Mouse (Mus musculus): ENCODE results near the gene Tceal7. TPM values are rescaled to one million over a fixed set of nuclear protein-coding genes. Genes with fewer than 3 reads are reported as not detected.
A peak's percentile ranks its signal among the peaks of the same experiment; 100 is the strongest.

The Tceal7 gene
- polyA plus RNA-seq, 1 experiment from 2014 or later: 7.4 TPM

DNA sequence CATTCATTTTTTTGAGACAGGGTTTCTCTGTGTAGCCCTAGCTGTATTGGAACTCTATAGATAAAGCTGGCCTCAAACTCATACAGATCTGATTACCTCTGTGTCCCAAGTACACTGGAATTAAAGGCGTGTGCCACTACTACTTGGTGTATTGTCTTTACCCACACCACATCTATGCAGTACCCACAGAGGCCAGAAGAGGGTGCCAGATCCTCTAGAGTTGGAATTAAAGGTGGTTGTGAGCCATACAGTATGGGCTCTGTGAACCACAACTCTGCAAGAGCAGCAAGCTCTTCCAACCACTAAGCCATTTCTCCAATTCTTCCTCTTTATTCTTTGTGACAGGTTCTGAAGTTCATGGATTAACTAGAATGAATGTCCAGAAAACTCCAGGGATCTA, 17.7 kb upstream of the Tceal7 start:
- no peak for ATAC-seq (ENCODE audit: low read depth)
- Histone ChIP-seq H3K27ac (ENCODE audit: low read length) (no peak overlapping the region), H3K27me3 (ENCODE audit: control insufficient read depth, insufficient read depth, low read depth, low read length) (no peaks in the 10 kb centered on the region), H3K36me3 (ENCODE audit: control insufficient read depth, insufficient read depth, low read length) (no peaks in the 10 kb centered on the region), H3K9me3 (ENCODE audit: control insufficient read depth, low read length) (no peaks in the 10 kb centered on the region), H3K4me2 (ENCODE audit: low read depth, low read length) (no peak overlapping the region), H3K4me3 (ENCODE audit: low read length) (no peak overlapping the region), H3K9ac (ENCODE audit: low read length) (no peak overlapping the region), H3K4me1 (replicated peaks; ENCODE audit: control insufficient read depth, insufficient read depth, low read length) (no peaks in the 10 kb centered on the region)
- 43% methylated on average over 1 of the region's 1 CpGs for WGBS

DNA sequence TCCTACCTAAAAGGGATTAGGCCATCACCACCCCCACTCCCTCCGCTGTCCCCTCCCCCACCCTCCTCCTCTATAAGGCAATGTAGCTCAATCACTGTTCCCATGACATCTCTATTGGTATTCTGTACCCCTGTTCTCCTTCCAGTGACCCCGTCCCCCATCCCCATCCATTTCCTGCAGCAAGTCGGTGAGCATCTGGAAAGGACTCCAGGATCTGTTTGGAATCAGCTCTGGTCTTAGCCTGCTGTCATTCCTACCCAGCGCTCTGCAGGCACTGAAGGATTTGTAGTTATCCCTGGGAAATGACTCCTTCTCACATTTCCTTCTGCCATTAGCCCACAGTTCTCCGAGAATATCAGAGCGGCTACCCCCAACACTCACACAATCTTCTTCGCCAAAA, 11.3 kb upstream of the Tceal7 start:
- no peaks in the 10 kb centered on the region for H3K36me3 ChIP-seq (ENCODE audit: control insufficient read depth, insufficient read depth, low read length)
- H3K27me3 ChIP-seq (ENCODE audit: control insufficient read depth, insufficient read depth, low read depth, low read length): no peaks in the 10 kb centered on the region
- H3K27ac ChIP-seq (ENCODE audit: low read length): no peak overlapping the region
- no peaks in the 10 kb centered on the region for H3K4me1 ChIP-seq (replicated peaks; ENCODE audit: control insufficient read depth, insufficient read depth, low read length)
- peak overlapping the region; percentile 35 for H3K4me3 ChIP-seq (ENCODE audit: low read length)
- WGBS: 17% methylated on average over 7 of the region's 7 CpGs
- H3K4me2 ChIP-seq (ENCODE audit: low read depth, low read length): peak overlapping the region; percentile 47
- ATAC-seq (ENCODE audit: low read depth): peak; percentile 34
- no peak overlapping the region for H3K9ac ChIP-seq (ENCODE audit: low read length)
- no peaks in the 10 kb centered on the region for H3K9me3 ChIP-seq (ENCODE audit: control insufficient read depth, low read length)

DNA sequence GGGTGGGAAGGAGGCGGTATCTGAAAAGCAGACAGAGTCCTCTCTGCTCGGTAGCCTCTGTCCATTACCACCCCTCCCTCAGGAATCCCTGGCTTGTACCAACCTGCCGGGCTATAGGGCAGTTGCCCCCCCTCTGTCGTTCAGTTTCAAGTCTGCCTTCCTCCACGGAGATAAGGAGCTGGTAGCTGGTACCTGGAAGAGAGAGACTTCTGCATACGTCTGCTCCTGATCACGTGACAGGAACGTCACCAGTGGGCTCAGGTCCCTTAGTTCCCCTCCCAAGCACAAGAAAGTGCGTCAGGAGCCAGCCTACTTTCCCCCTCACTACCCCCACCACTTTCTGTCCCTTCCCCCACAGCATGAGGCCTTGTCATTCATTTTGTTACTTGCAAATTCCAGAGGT, 10.9 kb upstream of the Tceal7 start, which contains the start of gene Tceal5:
Gene Tceal5 (minus strand): TSS at position 213 of the 403 bp plus-strand sequence.
- no peaks in the 10 kb centered on the region for H3K27me3 ChIP-seq (ENCODE audit: control insufficient read depth, insufficient read depth, low read depth, low read length)
- no peaks in the 10 kb centered on the region for H3K36me3 ChIP-seq (ENCODE audit: control insufficient read depth, insufficient read depth, low read length)
- H3K4me3 ChIP-seq (ENCODE audit: low read length): peak within 1 kb of the TSS; percentile 35
- no peak within 1 kb of the TSS for H3K9ac ChIP-seq (ENCODE audit: low read length)
- 18% methylated on average over 9 of the region's 9 CpGs for WGBS
- no peak within 1 kb of the TSS for H3K27ac ChIP-seq (ENCODE audit: low read length)
- ATAC-seq (ENCODE audit: low read depth): peak; percentile 83
- H3K4me2 ChIP-seq (ENCODE audit: low read depth, low read length): peak within 1 kb of the TSS; percentile 47
- H3K9me3 ChIP-seq (ENCODE audit: control insufficient read depth, low read length): no peaks in the 10 kb centered on the region
- no peaks in the 10 kb centered on the region for H3K4me1 ChIP-seq (replicated peaks; ENCODE audit: control insufficient read depth, insufficient read depth, low read length)

DNA sequence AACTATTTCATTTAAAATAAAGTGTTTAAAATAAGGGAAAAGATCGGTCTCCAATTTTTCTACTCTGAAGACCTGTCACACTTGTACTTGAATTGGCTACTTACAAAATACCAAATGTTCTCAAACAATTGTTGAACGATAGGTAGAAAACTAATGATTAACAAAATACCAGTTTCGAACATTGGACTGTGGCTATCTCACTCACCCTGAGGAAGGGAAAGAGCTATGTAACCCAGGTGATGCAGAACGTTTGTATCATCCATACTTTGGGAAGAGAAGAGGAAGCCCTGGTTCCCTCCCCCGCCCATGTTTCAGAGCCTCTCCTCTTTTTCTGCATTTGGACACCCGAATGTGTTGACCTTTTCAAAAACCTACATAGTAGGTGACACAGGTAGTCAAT, 10.2 kb upstream of the Tceal7 start:
- Histone ChIP-seq H3K27me3 (ENCODE audit: control insufficient read depth, insufficient read depth, low read depth, low read length) (no peaks in the 10 kb centered on the region), H3K27ac (ENCODE audit: low read length) (no peak overlapping the region), H3K36me3 (ENCODE audit: control insufficient read depth, insufficient read depth, low read length) (no peaks in the 10 kb centered on the region), H3K4me1 (replicated peaks; ENCODE audit: control insufficient read depth, insufficient read depth, low read length) (no peaks in the 10 kb centered on the region), H3K4me2 (ENCODE audit: low read depth, low read length) (no peak overlapping the region), H3K9me3 (ENCODE audit: control insufficient read depth, low read length) (no peaks in the 10 kb centered on the region), H3K4me3 (ENCODE audit: low read length) (no peak overlapping the region), H3K9ac (ENCODE audit: low read length) (no peak overlapping the region)
- 66% methylated on average over 6 of the region's 6 CpGs for WGBS
- no peak for ATAC-seq (ENCODE audit: low read depth)

DNA sequence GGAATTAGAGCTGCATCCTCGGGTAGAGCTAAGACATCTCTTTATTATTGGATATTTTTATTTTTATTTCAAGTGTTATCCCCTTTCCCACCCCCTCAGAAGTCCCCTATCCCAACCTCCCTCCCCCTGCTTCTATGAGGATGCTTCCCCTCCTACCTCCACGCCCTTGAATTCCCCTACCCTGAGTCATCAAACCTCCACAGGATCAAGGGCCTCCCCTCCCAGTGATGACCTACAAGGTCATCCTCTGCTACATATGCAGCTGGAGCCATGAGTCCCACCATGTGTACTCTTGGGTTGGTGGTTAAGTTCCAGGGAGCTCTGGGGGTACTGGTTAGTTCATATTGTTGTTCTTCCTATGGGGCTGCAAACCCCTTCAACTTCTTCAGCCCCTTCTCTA, 1.2 kb upstream of the Tceal7 start:
- 43% methylated on average over 2 of the region's 2 CpGs for WGBS
- H3K4me2 ChIP-seq (ENCODE audit: low read depth, low read length): no peak overlapping the region
- H3K9me3 ChIP-seq (ENCODE audit: control insufficient read depth, low read length): no peaks in the 10 kb centered on the region
- no peak overlapping the region for H3K27ac ChIP-seq (ENCODE audit: low read length)
- H3K4me1 ChIP-seq (replicated peaks; ENCODE audit: control insufficient read depth, insufficient read depth, low read length): no peaks in the 10 kb centered on the region
- H3K27me3 ChIP-seq (ENCODE audit: control insufficient read depth, insufficient read depth, low read depth, low read length): no peaks in the 10 kb centered on the region
- H3K9ac ChIP-seq (ENCODE audit: low read length): no peak overlapping the region
- ATAC-seq (ENCODE audit: low read depth): no peak
- no peak overlapping the region for H3K4me3 ChIP-seq (ENCODE audit: low read length)
- H3K36me3 ChIP-seq (ENCODE audit: control insufficient read depth, insufficient read depth, low read length): no peaks in the 10 kb centered on the region

DNA sequence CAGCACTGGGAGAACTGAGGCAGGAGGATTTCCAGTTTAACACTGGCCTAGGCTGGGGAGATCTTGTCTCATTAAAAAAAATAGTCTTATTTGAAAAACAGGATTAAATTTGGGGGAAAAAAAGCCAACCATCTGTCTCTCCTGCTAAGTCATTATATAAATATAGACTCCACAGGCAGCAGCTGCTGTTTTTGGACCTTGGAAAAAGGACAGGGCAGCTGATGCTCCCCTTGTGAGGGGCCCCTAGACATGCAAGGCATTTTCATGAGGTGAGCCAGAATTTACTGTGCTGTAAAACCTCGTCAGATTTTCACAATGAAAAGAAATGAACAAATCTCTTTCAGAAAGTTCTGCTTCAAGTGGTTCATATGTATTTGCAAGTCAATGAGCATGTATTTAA, 1.7 kb downstream of the Tceal7 start:
- 40% methylated on average over 1 of the region's 1 CpGs for WGBS
- no peak overlapping the region for H3K4me3 ChIP-seq (ENCODE audit: low read length)
- ATAC-seq (ENCODE audit: low read depth): no peak
- no peak overlapping the region for H3K4me2 ChIP-seq (ENCODE audit: low read depth, low read length)
- no peaks in the 10 kb centered on the region for H3K9me3 ChIP-seq (ENCODE audit: control insufficient read depth, low read length)
- no peaks in the 10 kb centered on the region for H3K4me1 ChIP-seq (replicated peaks; ENCODE audit: control insufficient read depth, insufficient read depth, low read length)
- no peaks in the 10 kb centered on the region for H3K27me3 ChIP-seq (ENCODE audit: control insufficient read depth, insufficient read depth, low read depth, low read length)
- no peak overlapping the region for H3K27ac ChIP-seq (ENCODE audit: low read length)
- no peaks in the 10 kb centered on the region for H3K36me3 ChIP-seq (ENCODE audit: control insufficient read depth, insufficient read depth, low read length)
- no peak overlapping the region for H3K9ac ChIP-seq (ENCODE audit: low read length)

DNA sequence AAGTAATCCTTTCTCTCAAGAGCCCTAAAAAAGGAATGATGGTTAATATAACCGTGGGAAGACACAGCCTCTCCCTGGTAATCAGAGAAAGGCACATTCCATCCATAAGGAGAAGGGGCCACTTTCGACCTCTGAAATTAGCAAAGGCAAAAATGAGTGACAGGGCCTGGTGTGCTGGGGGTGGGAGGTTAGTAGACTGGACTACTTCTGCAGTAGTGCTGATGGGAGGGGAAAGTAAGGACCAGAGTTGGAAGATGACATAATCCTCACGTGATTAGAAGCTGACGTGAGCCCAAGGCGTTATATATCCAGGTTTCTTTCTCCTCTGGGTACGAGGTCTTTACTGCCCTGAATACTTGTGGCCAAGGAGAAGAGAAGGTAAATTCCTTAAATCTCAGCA, 9.1 kb downstream of the Tceal7 start:
- Histone ChIP-seq H3K27ac (ENCODE audit: low read length) (no peak overlapping the region), H3K36me3 (ENCODE audit: control insufficient read depth, insufficient read depth, low read length) (no peaks in the 10 kb centered on the region), H3K9ac (ENCODE audit: low read length) (no peak overlapping the region), H3K4me1 (replicated peaks; ENCODE audit: control insufficient read depth, insufficient read depth, low read length) (no peaks in the 10 kb centered on the region), H3K27me3 (ENCODE audit: control insufficient read depth, insufficient read depth, low read depth, low read length) (no peaks in the 10 kb centered on the region), H3K9me3 (ENCODE audit: control insufficient read depth, low read length) (no peaks in the 10 kb centered on the region), H3K4me2 (ENCODE audit: low read depth, low read length) (no peak overlapping the region), H3K4me3 (ENCODE audit: low read length) (no peak overlapping the region)
- ATAC-seq (ENCODE audit: low read depth): no peak
- 62% methylated on average over 6 of the region's 6 CpGs for WGBS

DNA sequence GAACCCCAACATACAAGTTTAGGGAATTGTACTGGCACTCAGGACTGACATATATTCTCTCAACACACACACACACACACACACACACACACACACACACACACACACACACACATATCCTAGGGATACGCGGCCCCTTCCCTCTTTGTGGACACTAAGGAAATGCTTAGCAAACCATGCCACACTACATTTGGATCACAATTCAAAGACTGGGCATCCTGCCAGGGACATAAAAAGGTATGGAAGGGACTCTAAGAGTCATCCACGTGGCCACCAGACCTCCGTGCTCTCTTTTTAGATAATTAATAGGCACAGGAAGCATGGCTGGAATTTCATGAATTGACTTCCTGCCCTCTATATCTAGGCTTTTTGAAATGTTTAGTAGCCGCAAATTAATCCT, 13.2 kb downstream of the Tceal7 start:
- H3K27me3 ChIP-seq (ENCODE audit: control insufficient read depth, insufficient read depth, low read depth, low read length): no peaks in the 10 kb centered on the region
- 0 out of 2 replicates have a peak, but pooled peaks have one; percentile 45 for ATAC-seq (ENCODE audit: low read depth)
- H3K4me3 ChIP-seq (ENCODE audit: low read length): no peak overlapping the region
- no peak overlapping the region for H3K4me2 ChIP-seq (ENCODE audit: low read depth, low read length)
- no peaks in the 10 kb centered on the region for H3K36me3 ChIP-seq (ENCODE audit: control insufficient read depth, insufficient read depth, low read length)
- WGBS: 25% methylated on average over 5 of the region's 5 CpGs
- no peak overlapping the region for H3K27ac ChIP-seq (ENCODE audit: low read length)
- H3K4me1 ChIP-seq (replicated peaks; ENCODE audit: control insufficient read depth, insufficient read depth, low read length): no peaks in the 10 kb centered on the region
- no peak overlapping the region for H3K9ac ChIP-seq (ENCODE audit: low read length)
- H3K9me3 ChIP-seq (ENCODE audit: control insufficient read depth, low read length): no peaks in the 10 kb centered on the region

DNA sequence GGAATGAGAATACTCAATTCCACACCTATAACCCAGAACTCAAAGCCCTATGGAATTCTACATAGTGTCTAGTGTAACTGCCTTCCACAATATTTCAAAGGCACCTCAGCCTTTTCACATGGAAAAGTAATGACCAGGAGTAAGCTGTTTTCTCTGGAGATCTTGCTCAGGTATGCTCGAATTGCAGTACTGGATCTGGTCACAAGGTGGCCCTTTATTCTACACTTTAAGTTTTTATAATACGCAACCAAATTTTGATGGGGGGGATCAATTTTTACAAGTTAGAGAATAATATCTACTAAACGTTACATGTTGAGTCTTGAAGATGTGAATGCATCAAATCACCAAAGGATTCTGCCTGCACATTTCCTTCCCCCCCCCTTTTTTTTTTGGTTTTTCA, 23.5 kb downstream of the Tceal7 start:
- H3K9ac ChIP-seq (ENCODE audit: low read length): no peak overlapping the region
- no peak for ATAC-seq (ENCODE audit: low read depth)
- 42% methylated on average over 3 of the region's 3 CpGs for WGBS
- H3K36me3 ChIP-seq (ENCODE audit: control insufficient read depth, insufficient read depth, low read length): no peaks in the 10 kb centered on the region
- H3K4me1 ChIP-seq (replicated peaks; ENCODE audit: control insufficient read depth, insufficient read depth, low read length): no peaks in the 10 kb centered on the region
- no peaks in the 10 kb centered on the region for H3K9me3 ChIP-seq (ENCODE audit: control insufficient read depth, low read length)
- no peaks in the 10 kb centered on the region for H3K27me3 ChIP-seq (ENCODE audit: control insufficient read depth, insufficient read depth, low read depth, low read length)
- no peak overlapping the region for H3K4me3 ChIP-seq (ENCODE audit: low read length)
- H3K27ac ChIP-seq (ENCODE audit: low read length): no peak overlapping the region
- no peak overlapping the region for H3K4me2 ChIP-seq (ENCODE audit: low read depth, low read length)

DNA sequence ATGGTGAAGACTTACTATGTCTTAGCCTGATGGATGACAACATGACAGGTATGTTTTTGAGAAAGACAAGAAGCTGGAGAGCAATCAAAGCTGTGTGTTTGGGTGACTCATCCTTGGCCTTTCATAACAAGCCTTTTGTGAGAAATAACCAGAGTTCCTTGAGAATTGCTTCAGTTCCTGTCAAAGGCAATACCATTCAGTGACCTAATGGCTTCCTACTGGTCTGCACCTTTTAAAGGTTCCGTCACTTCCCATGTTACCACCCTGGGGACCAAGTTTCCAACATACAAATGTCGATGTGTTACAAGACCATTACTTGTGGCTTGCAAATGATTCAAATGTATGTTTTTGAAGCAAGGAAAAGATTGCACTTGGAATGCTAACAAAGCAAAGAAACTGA, 28.6 kb downstream of the Tceal7 start:
- H3K4me3 ChIP-seq (ENCODE audit: low read length): no peak overlapping the region
- H3K4me2 ChIP-seq (ENCODE audit: low read depth, low read length): no peak overlapping the region
- WGBS: 81% methylated on average over 2 of the region's 2 CpGs
- H3K4me1 ChIP-seq (replicated peaks; ENCODE audit: control insufficient read depth, insufficient read depth, low read length): peaks cover 3% of the 10 kb centered on the region; the same call in 1 of the 2 replicates
- H3K9ac ChIP-seq (ENCODE audit: low read length): no peak overlapping the region
- H3K9me3 ChIP-seq (ENCODE audit: control insufficient read depth, low read length): no peaks in the 10 kb centered on the region
- no peaks in the 10 kb centered on the region for H3K27me3 ChIP-seq (ENCODE audit: control insufficient read depth, insufficient read depth, low read depth, low read length)
- no peaks in the 10 kb centered on the region for H3K36me3 ChIP-seq (ENCODE audit: control insufficient read depth, insufficient read depth, low read length)
- no peak overlapping the region for H3K27ac ChIP-seq (ENCODE audit: low read length)
- no peak for ATAC-seq (ENCODE audit: low read depth)
